Mouse (Mus musculus) cerebellum, adult 11-12 months (tissue): Measurements from ENCODE around the gene Dynlrb2.

Source experiments
- DNase-seq: peaks from one replicate; pipeline ENCODE4 v3.0.0; 2022

Dynlrb2 gene

DNA sequence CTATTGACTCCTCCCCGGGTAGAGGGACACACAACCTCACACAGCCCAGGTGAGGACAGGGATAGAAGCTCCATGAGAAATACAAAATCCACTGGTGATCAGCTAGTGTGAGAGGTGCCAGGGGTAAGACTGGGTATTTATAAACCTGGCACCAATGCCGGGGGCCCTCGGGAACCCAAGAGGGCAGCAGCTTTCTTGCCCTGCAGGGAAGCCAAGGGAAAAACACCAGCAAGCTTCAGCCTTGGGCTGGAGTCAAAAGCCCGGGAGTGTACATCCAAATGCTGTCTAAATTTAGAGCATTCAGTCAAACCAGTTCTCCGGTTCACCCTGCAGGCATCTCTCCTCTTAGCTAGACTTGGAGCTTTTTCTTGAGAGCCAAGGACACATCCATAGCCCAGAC is 38.1 kb downstream of the Dynlrb2 start:
- peak; percentile 93 for DNase-seq

DNA sequence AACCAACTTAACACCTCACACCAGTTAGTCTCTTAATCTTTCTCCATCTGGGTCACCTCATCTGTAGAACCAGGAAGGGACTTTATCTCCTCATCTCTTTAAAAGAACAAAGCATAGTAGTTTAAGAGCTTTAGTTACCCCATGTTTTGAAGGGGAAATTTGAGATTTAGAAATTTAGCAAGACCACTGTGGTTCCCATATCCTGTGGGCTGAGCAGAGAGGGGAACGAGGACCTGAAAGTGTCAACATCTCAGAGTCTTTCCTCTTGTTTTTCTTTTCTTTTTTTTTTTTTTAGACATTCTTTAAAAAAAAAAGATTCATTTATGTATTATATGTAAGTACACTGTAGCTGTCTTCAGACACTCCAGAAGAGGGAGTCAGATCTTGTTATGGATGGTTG is 38.6 kb downstream of the Dynlrb2 start:
- DNase-seq: no peak

DNA sequence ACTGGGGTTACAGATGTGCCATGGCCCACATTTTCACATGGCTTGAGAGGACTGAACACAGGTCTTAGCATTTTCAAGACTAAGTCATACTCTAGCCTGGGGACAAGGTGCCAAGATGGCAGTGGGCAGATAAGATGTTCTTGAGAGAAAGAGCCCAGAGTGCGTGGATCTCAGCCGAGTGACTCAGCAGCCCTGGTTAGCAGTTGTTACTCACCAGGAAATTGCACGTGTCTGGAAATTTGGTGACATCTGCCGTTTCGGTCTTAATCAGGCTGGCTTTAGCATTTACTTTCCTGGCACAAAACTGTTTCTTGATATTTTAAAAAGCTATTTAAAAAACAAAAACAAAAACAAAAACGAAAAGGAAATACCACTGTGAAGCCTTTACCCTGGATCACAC is 47.5 kb downstream of the Dynlrb2 start:
- DNase-seq: no peak

DNA sequence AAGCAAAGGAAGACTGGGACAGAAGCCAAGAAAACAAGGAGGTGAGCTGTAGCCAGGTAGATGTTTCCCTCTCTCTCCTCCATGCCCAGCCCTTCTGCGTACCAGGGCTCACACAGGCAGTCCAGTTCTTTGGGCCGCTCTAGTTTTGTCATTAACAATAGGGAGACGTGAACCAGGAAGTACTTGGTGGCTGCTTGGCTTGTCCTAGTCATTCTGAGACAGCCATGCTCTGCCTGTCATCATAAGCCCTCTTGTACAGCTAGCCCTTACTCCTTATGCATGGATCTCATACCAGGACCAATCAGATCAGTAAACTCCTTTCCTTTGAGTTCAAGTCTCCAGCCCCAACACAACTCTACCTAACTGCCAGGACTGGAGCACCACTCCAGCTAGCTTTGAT is 48.0 kb downstream of the Dynlrb2 start:
- DNase-seq: no peak
